Mouse (Mus musculus): Measurements from ENCODE around the gene Wdr91. TPM values are rescaled to one million over a fixed set of nuclear protein-coding genes. Genes with fewer than 3 reads are reported as not detected.

Gene Wdr91
- polyA plus RNA-seq, 1 experiment from 2014 or later: 9.4 TPM

- Histone ChIP-seq H3K4me3 (peak within 1 kb of the TSS; percentile 78), H3K9ac (peak within 1 kb of the TSS; percentile 94), H3K4me1 (peaks cover 47% of the 10 kb centered on the region), H3K27me3 (replicated peaks) (no peaks in the 10 kb centered on the region), H3K27ac (replicated peaks) (peak within 1 kb of the TSS; percentile 96), H3K4me2 (peak within 1 kb of the TSS; percentile 77), H3K9me3 (no peaks in the 10 kb centered on the region), H3K36me3 (peaks cover 43% of the 10 kb centered on the region)
- WGBS: under 1% methylated on average over 53 of the region's 56 CpGs
- ATAC-seq (ENCODE audit: extremely low read depth, insufficient number of reproducible peaks, low FRiP score, low TSS enrichment): peak; percentile 84
These were observed 33.0 kb downstream of the Wdr91 start, which contains the start of gene Cyren for GRCm38 (mm10) chr6:34877509-34878321. Gene Cyren (minus strand): TSS chr6:34878060.

- WGBS: 17% methylated on average over 2 of the region's 2 CpGs
- Histone ChIP-seq H3K27me3 (replicated peaks) (no peaks in the 10 kb centered on the region), H3K9me3 (no peaks in the 10 kb centered on the region), H3K4me2 (peak overlapping the region; percentile 77), H3K27ac (replicated peaks) (peak overlapping the region; percentile 96), H3K9ac (peak overlapping the region; percentile 94), H3K4me1 (peaks cover 47% of the 10 kb centered on the region), H3K4me3 (peak overlapping the region; percentile 78), H3K36me3 (peaks cover 33% of the 10 kb centered on the region)
- no peak for ATAC-seq (ENCODE audit: extremely low read depth, insufficient number of reproducible peaks, low FRiP score, low TSS enrichment)
These were observed 33.9 kb downstream of the Wdr91 start for GRCm38 (mm10) chr6:34876835-34877156.

GRCm38 (mm10) chr6:34875966-34876834 lies 34.5 kb downstream of the Wdr91 start:
- H3K9me3 ChIP-seq: no peaks in the 10 kb centered on the region
- peak overlapping the region; percentile 78 for H3K4me3 ChIP-seq
- H3K4me1 ChIP-seq: peaks cover 48% of the 10 kb centered on the region
- H3K27me3 ChIP-seq (replicated peaks): no peaks in the 10 kb centered on the region
- WGBS: 27% methylated on average over 12 of the region's 12 CpGs
- H3K9ac ChIP-seq: peak overlapping the region; percentile 94
- ATAC-seq (ENCODE audit: extremely low read depth, insufficient number of reproducible peaks, low FRiP score, low TSS enrichment): 0 out of 2 replicates have a peak, but pooled peaks have one; percentile 27
- H3K36me3 ChIP-seq: peaks cover 27% of the 10 kb centered on the region
- H3K4me2 ChIP-seq: peak overlapping the region; percentile 77
- peak overlapping the region; percentile 96 for H3K27ac ChIP-seq (replicated peaks)

GRCm38 (mm10) chr6:34875268-34875761 lies 35.4 kb downstream of the Wdr91 start:
- Histone ChIP-seq H3K4me3 (no peak overlapping the region), H3K27ac (replicated peaks) (peak overlapping the region; percentile 96), H3K36me3 (peaks cover 19% of the 10 kb centered on the region), H3K27me3 (replicated peaks) (no peaks in the 10 kb centered on the region), H3K9me3 (no peaks in the 10 kb centered on the region), H3K4me2 (peak overlapping the region; percentile 77), H3K9ac (peak overlapping the region; percentile 60), H3K4me1 (peaks cover 55% of the 10 kb centered on the region)
- WGBS: 77% methylated on average over 15 of the region's 15 CpGs
- ATAC-seq (ENCODE audit: extremely low read depth, insufficient number of reproducible peaks, low FRiP score, low TSS enrichment): no peak

GRCm38 (mm10) chr6:34874101-34874921 lies 36.4 kb downstream of the Wdr91 start:
- WGBS: 31% methylated on average over 21 of the region's 21 CpGs
- H3K4me2 ChIP-seq: peak overlapping the region; percentile 77
- no peak for ATAC-seq (ENCODE audit: extremely low read depth, insufficient number of reproducible peaks, low FRiP score, low TSS enrichment)

GRCm38 (mm10) chr6:34872871-34873270 lies 37.8 kb downstream of the Wdr91 start:
- H3K4me2 ChIP-seq: no peak overlapping the region
- H3K27me3 ChIP-seq (replicated peaks): no peaks in the 10 kb centered on the region
- H3K36me3 ChIP-seq: peaks cover 5% of the 10 kb centered on the region; the same call in 1 of the 2 replicates
- peaks cover 69% of the 10 kb centered on the region for H3K4me1 ChIP-seq
- no peak overlapping the region for H3K27ac ChIP-seq (replicated peaks)
- no peak overlapping the region for H3K4me3 ChIP-seq
- ATAC-seq (ENCODE audit: extremely low read depth, insufficient number of reproducible peaks, low FRiP score, low TSS enrichment): no peak
- 80% methylated on average over 10 of the region's 10 CpGs for WGBS
- no peaks in the 10 kb centered on the region for H3K9me3 ChIP-seq
- H3K9ac ChIP-seq: no peak overlapping the region

More at GRCm38 (mm10) chr6:34874101-34874921, 36.4 kb downstream of the Wdr91 start:
- H3K9me3 ChIP-seq: no peaks in the 10 kb centered on the region
- no peak overlapping the region for H3K4me3 ChIP-seq
- peak overlapping the region; percentile 60 for H3K9ac ChIP-seq
- no peaks in the 10 kb centered on the region for H3K27me3 ChIP-seq (replicated peaks)
- H3K36me3 ChIP-seq: peaks cover 8% of the 10 kb centered on the region
- H3K4me1 ChIP-seq: peaks cover 65% of the 10 kb centered on the region
- H3K27ac ChIP-seq (replicated peaks): peak overlapping the region; percentile 96

- H3K27me3 ChIP-seq (replicated peaks): no peaks in the 10 kb centered on the region
- no peak for ATAC-seq (ENCODE audit: extremely low read depth, insufficient number of reproducible peaks, low FRiP score, low TSS enrichment)
- H3K4me2 ChIP-seq: no peak overlapping the region
- H3K27ac ChIP-seq (replicated peaks): no peak overlapping the region
- H3K9me3 ChIP-seq: no peaks in the 10 kb centered on the region
- 86% methylated on average over 7 of the region's 7 CpGs for WGBS
- peaks cover 69% of the 10 kb centered on the region for H3K4me1 ChIP-seq
- no peak overlapping the region for H3K4me3 ChIP-seq
- H3K9ac ChIP-seq: no peak overlapping the region
- peaks cover 5% of the 10 kb centered on the region; the same call in 1 of the 2 replicates for H3K36me3 ChIP-seq
These were observed 38.7 kb downstream of the Wdr91 start for GRCm38 (mm10) chr6:34871929-34872328.

- Histone ChIP-seq H3K9me3 (no peaks in the 10 kb centered on the region), H3K4me2 (no peak overlapping the region), H3K4me1 (peaks cover 69% of the 10 kb centered on the region), H3K9ac (no peak overlapping the region), H3K27ac (replicated peaks) (no peak overlapping the region), H3K36me3 (peaks cover 5% of the 10 kb centered on the region; the same call in 1 of the 2 replicates), H3K27me3 (replicated peaks) (no peaks in the 10 kb centered on the region), H3K4me3 (no peak overlapping the region)
- ATAC-seq (ENCODE audit: extremely low read depth, insufficient number of reproducible peaks, low FRiP score, low TSS enrichment): no peak
- 69% methylated on average over 5 of the region's 5 CpGs for WGBS
These were observed 40.0 kb downstream of the Wdr91 start for GRCm38 (mm10) chr6:34870724-34871123.

GRCm38 (mm10) chr6:34870136-34870535 lies 40.5 kb downstream of the Wdr91 start:
- peak overlapping the region; percentile 43 for H3K4me2 ChIP-seq
- H3K9me3 ChIP-seq: no peaks in the 10 kb centered on the region
- WGBS: 75% methylated on average over 5 of the region's 5 CpGs
- peaks cover 5% of the 10 kb centered on the region; the same call in 1 of the 2 replicates for H3K36me3 ChIP-seq
- H3K9ac ChIP-seq: peak overlapping the region; percentile 40
- ATAC-seq (ENCODE audit: extremely low read depth, insufficient number of reproducible peaks, low FRiP score, low TSS enrichment): no peak
- peaks cover 69% of the 10 kb centered on the region for H3K4me1 ChIP-seq
- H3K27me3 ChIP-seq (replicated peaks): no peaks in the 10 kb centered on the region
- peak overlapping the region; percentile 68 for H3K27ac ChIP-seq (replicated peaks)
- H3K4me3 ChIP-seq: no peak overlapping the region

GRCm38 (mm10) chr6:34869225-34869915 lies 41.3 kb downstream of the Wdr91 start:
- H3K4me2 ChIP-seq: peak overlapping the region; percentile 43
- H3K9me3 ChIP-seq: no peaks in the 10 kb centered on the region
- H3K27me3 ChIP-seq (replicated peaks): no peaks in the 10 kb centered on the region
- WGBS: 36% methylated on average over 13 of the region's 13 CpGs
- H3K27ac ChIP-seq (replicated peaks): peak overlapping the region; percentile 68
- no peak overlapping the region; the same call in 1 of the 2 replicates for H3K4me3 ChIP-seq
- peak overlapping the region; percentile 40 for H3K9ac ChIP-seq
- peaks cover 5% of the 10 kb centered on the region; the same call in 1 of the 2 replicates for H3K36me3 ChIP-seq
- H3K4me1 ChIP-seq: peaks cover 65% of the 10 kb centered on the region
- ATAC-seq (ENCODE audit: extremely low read depth, insufficient number of reproducible peaks, low FRiP score, low TSS enrichment): no peak
